Mouse (Mus musculus): ENCODE results near the gene Gm28729.
"Not testable (repeated sequence)": the region's sequence is repeated elsewhere in the genome, so short reads cannot be mapped to it uniquely, and the experiment has no call there.

Gene Gm28729

GRCm38 (mm10) chr9:96521574-96521973 is 3.5 kb downstream of the Gm28729 start:
- peak; percentile 40 for DNase-seq (ENCODE audit: low read depth, low spot score)

DNA sequence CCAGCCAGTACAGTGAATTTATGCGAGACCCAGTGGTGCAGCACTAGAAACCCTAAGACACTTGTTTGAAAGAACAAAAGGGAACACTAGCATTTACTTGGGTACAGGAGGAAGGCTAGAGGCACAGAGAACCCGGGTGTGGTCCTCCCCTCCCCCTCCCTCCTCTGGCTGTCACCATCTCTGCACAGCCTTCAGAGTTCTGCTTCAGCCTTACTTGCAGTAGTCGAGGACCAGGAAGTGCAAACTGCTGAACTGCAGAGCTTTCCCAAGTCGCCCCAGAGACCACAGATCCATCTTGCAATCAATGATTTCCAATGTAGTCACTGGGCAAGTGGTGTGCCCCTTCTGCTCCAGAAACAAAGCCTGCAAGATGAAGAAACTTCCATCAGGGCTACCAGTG is 7.6 kb downstream of the Gm28729 start:
- DNase-seq (ENCODE audit: low read depth, low spot score) = peak; percentile 17

DNA sequence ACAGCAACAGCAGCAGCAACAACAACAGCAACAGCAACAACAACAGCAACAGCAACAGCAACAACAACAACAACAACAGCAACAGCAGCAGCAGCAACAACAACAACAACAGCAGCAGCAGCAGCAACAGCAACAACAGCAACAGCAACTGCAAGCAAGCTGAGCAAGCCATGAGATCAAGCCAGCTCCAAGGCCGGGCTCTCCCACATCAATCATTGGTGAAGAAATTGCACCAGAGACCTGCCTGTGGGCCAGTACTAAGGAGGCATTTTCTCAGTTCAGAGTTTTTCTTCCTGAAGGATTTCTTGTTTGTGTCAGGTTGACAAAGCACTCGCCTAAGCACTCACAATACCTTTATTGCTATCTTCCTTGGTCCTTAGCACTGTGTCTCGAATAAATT is 8.3 kb downstream of the Gm28729 start:
- DNase-seq (ENCODE audit: low read depth, low spot score) = no peak

DNA sequence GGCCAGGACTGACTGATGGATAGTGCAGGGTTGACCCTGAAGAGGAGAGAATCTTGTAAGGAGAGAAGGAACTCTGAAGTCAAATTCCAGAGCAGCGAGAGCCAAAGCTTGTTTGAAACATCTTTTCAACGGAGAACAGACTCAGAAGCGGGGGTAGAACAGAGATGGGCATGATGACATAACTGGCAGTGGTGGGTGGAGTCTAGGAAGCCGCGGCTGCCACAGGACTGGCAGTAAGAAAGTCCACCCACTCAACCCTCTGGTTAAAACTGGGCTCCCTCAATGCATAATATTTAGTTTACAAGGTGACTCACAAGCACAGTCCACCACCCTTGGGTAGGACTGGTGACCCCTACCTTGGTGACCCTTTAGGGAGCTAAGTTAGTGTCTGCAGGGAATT is 9.3 kb downstream of the Gm28729 start:
- DNase-seq (ENCODE audit: low read depth, low spot score) = no peak

DNA sequence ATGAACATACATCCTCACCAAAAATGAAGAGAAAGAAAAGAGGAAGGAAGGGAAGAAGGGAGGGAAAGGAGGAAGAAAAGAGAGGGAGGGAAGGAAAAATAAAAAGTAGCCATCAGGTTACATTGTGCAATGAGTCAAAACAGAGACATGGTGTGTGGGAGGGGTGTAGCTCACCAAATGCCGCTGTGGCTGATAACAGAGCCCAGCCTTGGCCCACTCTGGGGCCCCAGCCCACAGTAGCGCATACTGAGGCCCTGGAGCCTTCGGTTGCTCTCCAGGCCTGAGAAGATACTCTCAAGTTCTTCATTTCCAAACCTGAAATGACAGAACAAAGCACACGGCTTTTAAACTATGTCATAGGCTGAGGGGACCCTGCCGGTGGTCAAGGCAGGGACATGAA is 10.8 kb downstream of the Gm28729 start:
- DNase-seq (ENCODE audit: low read depth, low spot score) = no peak

DNA sequence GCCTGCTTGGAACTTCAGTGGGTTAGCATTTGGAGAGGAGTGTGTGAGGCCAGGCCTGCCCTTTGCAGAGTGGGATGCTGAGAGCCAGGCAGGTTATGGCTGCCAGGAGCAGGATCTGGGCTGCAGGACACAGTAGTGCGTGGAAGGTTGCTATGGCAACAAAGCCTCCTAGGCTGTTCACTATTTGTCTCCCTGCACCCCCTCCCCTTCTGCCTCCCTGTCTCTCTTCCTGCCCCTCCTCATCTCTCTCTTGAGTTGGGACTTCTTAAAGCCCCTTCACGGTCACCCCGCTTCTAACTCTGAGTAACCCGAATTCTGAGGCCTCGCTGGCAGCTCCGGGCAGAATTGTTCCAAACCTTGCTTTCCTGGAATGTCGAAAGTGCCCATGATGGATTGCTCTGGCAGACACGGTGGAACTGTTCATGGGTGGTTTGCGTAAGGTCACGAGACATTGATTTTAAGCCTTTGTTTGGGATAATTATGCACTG is 19.0 kb downstream of the Gm28729 start:
- no peak for DNase-seq (ENCODE audit: low read depth, low spot score)

GRCm38 (mm10) chr9:96505156-96505555 is 19.9 kb downstream of the Gm28729 start:
- no peak for DNase-seq (ENCODE audit: low read depth, low spot score)

DNA sequence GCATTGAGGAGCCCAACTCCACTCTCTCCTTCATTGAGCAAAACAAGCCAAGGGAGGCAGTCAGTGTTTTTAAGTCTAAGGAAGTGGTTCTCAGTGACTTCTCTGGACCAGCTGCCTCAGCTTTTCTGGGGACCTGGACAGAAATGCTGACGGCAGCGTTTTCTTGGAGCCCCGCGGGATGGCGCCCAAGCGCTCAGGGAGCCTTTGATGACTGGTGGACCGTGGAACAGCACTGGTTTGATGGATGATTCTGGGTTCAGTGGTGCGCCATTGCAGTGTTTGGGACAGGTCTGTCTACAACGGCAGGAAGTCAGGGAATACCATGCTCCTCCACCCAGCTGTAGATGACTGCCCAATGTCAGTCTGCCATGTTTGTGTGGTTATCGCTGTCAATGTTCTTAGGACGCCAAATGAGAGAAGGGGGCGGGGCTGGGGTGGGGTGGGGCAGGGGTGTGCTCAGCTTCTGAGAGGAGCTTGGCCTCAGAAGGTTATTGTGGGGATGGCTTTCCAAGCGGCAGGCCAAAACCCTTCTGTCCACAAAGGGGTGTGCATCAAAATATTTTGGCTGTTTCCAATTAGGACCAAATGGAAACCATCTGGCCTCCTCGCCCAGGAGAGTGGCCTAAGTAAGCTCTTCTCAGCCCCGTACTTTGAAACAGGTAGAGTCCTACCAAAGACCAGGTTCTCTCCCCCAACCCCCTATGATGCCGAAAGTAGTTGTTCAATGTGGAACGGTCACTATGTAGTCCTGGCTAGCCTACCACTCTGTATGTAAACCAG is 20.8 kb downstream of the Gm28729 start:
- DNase-seq (ENCODE audit: low read depth, low spot score) = no peak

GRCm38 (mm10) chr9:96502856-96503610 is 22.0 kb downstream of the Gm28729 start:
- DNase-seq (ENCODE audit: low read depth, low spot score) = no peak

- no peak for DNase-seq (ENCODE audit: low read depth, low spot score)
These were observed 23.8 kb downstream of the Gm28729 start for GRCm38 (mm10) chr9:96501217-96501616.

GRCm38 (mm10) chr9:96493212-96493611 is 31.9 kb downstream of the Gm28729 start:
- DNase-seq (ENCODE audit: low read depth, low spot score) = no peak

GRCm38 (mm10) chr9:96491810-96492209 is 33.3 kb downstream of the Gm28729 start:
- peak; percentile 79 for DNase-seq (ENCODE audit: low read depth, low spot score)

DNA sequence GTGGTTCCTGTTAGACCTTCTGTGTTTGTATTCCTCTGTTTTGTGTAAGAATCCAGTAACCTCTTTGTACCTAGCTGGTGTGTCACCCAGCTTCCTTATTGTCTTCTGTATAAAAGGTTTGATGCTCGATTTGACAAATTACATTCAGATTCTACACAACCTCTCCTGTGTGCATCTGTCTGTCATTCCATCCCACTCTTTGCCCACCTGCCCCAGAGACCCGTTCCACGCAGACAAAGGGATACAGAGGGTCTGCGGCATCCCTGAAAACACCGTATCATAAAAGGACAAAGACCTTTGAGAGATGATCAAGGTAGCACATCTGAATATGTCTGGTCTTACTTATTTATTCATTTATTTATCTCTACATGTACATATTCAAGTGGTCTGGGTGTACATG is 37.2 kb downstream of the Gm28729 start:
- not testable (repeated sequence) for DNase-seq (ENCODE audit: low read depth, low spot score)

DNA sequence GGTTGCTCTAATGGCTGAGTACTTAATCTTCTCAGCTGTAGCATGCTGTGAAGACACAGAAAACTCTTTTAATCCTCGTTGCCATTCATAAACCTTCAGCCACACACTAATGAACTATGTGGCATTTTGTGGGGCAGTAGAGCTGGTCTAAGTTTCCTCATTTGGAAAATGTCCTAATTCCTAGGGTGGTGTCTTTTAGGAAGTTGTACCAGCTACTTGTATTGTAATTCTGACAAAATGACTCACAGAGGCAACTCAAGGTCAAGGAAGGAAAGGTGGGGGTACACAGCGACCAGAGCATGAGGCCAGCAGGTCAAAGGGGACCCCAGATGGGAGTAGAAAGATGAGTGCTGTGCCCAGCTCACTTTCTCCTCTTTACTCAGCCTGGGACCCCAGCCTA is 41.4 kb downstream of the Gm28729 start:
- no peak for DNase-seq (ENCODE audit: low read depth, low spot score)

DNA sequence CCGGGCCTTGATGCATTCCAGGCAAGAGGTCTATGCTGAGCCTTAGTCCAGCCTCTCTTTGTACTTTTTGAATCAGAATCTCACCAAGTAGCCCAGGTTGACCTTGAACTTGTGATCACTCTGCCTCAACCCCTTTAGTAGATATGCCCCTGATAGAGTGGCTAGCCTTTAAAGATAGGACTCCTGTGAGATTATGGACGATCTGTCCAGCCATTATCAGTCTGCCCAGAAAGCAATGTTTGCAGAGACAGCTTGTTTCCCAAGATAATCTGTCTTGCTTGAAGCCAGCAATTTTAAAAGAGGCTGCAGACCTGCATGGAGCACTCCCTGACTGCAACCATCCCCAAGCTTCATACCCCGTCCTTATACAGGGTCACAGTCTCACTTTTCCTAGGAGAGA is 42.0 kb downstream of the Gm28729 start:
- DNase-seq (ENCODE audit: low read depth, low spot score) = no peak

DNA sequence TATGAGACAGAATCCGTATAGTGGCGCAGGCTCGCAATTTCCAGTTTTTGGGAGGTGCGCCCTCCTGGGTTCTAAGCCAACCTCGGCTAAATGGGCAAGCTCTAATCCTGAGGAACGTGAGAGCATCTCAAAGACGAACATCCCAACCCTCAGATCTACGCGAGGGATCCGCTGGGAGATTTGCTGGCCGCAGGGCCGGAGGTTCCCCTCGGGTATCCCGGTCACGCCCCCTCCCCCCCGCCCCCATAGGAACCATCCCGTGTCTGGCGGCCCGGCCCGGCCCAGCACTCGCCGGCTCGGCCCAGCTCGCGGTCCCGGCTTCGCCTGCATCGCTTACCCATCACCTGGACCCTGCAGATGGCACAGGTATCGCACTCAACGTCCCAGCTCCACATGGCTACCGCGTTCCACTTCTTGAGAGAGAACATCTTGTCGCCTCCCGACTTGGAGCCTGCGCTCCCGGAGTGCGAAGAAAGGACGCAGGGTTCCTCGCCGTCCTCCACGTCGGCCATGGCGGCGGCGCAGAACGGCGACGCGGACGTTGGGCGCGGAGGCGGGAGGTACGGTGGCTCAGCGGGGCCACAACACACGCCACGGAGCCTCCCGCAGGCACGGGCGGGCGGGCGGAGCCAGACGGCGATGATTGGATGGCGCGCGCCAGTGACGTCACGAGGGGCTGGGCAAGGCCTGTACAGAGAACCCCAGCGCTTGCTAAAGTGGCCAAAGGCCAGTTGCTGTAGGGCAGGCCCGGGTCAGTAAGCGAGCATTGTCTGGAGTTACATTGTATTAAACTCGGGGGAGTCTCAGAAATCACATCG is 46.8 kb downstream of the Gm28729 start, which contains the start of gene Rnf7:
Rnf7 (minus strand) TSS at position 605 of the 818 bp plus-strand sequence.
- DNase-seq (ENCODE audit: low read depth, low spot score) = peak; percentile 99

DNA sequence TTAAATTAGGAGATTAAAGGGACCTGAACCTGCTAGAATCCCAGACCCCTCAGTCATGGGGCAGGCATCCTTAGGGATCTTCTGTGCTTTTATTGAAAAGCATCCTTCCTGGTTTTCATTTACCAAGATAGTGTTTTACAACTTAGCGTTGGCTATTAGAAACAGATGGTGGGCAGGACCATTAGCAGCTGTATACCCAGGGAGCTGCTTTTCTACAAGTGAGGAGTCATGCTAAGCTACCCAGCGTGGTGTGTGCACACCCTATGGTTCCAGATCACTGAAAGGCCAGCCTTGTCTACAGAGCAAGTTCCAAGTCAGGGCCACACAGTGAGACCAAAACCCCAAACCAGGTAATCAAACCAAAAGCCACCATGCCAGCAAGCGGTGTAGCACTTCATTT is 52.7 kb downstream of the Gm28729 start:
- no peak for DNase-seq (ENCODE audit: low read depth, low spot score)

- not testable (repeated sequence) for DNase-seq (ENCODE audit: low read depth, low spot score)
These were observed 53.4 kb downstream of the Gm28729 start for GRCm38 (mm10) chr9:96471681-96472080.

- DNase-seq (ENCODE audit: low read depth, low spot score) = no peak
These were observed 54.6 kb downstream of the Gm28729 start for GRCm38 (mm10) chr9:96470266-96470974.

- no peak for DNase-seq (ENCODE audit: low read depth, low spot score)
These were observed 55.4 kb downstream of the Gm28729 start for GRCm38 (mm10) chr9:96469556-96470265.

GRCm38 (mm10) chr9:96463708-96464107 is 61.4 kb downstream of the Gm28729 start:
- DNase-seq (ENCODE audit: low read depth, low spot score) = no peak

Measured in A20 (cell line).